Mouse (Mus musculus) natural killer cell, adult 2 months (primary cell): Measurements from ENCODE around the gene Tacc3.
A peak's percentile ranks its signal among the peaks of the same experiment; 100 is the strongest.

Experiments
- DNase-seq, 2 experiments: peaks; one replicate each; pipeline ENCODE4 v3.0.0; 2022; ENCODE audit warnings: low spot score in 2 of 2

Gene Tacc3

GRCm38 (mm10) chr5:33694848-33695717 is 37.2 kb downstream of the Tacc3 start:
- no peak for DNase-seq

GRCm38 (mm10) chr5:33695718-33696121 is 37.8 kb downstream of the Tacc3 start:
- DNase-seq = no peak

DNA sequence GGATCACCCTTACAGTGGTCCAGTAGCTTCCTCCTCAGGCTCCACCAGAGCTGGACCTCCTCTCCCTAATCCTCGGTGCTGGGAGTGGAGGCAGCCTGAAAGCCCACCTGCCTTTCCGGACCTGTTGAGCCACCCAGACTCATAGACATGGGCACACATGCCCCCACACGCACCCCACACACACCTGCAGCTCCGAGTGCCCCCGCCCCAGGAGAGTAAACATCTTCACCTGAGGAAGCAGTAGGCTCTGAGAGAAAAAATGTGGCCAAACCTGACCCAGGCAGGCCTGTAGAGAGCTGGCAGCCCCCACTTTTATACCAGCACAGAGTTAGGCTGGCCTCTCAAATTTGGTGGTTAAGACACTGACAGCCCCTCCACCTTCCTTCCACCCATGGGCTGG is 38.5 kb downstream of the Tacc3 start:
- DNase-seq = no peak

DNA sequence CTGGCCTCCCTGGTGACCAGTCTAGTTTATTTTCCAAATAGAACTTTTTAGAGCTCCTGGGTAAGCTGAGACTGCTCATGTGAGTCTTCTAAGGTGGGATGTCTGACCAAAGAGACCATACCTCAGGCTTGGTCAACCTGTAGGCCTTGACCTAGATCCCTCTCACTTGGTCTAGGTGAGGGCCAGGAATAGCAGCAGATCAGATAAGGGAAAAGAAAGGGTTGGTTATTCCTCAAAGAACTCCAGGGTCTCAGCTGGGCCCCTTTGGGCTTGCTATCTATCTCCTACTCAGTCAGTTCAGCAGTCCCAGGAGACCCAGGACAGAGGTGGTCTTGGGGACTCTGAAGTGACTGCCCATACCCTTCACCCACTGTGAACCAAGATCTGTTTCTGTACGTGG is 39.6 kb downstream of the Tacc3 start:
- no peak for DNase-seq

DNA sequence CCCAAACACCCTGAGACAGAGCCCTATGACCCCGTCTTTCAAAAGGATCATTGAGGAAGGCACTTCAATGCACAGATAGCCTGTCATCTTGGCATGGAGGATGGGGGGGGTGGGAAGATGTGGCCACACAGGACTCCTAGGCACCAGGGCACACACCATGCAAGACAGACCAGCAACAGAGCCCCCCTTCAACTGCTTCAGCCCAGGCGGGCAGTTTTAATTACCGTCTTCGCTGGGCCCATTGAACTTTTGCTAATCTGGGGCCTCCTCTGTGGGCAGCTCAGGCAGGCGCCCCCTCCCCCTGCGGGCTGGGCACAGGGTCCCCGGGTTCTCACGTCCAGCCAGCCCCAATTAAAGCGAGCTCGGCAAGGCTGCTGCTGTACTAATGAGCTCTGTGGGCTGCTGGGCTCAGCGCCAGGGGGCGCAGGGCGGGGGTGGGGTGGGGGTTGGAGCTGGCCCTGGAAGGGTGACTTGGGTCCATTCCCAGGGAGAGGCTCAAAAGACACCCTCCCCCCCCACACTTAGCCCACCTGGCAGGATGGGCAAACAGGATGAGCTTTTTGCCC is 40.1 kb downstream of the Tacc3 start:
- no peak for DNase-seq

DNA sequence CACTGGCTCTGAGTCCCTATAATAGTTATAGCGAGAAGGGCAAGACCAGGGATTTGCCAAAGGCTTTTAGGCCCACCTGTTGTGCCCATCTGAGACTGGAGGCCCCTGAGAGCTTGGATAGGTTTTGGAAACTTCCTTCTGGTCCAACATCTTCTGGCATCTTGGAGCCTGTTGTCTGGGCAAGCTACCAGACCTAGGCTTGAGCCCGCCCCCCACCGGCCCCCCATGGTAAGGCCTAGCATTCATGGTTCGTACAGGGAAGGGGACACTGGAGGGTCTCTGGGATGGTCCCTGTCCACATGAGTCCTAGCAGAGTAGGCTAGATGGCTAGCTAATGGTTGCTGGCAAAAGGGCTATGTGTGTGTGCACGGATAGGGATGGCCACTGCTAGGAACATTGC is 40.7 kb downstream of the Tacc3 start:
- DNase-seq = no peak

GRCm38 (mm10) chr5:33700010-33700409 is 42.1 kb downstream of the Tacc3 start:
- DNase-seq = no peak

DNA sequence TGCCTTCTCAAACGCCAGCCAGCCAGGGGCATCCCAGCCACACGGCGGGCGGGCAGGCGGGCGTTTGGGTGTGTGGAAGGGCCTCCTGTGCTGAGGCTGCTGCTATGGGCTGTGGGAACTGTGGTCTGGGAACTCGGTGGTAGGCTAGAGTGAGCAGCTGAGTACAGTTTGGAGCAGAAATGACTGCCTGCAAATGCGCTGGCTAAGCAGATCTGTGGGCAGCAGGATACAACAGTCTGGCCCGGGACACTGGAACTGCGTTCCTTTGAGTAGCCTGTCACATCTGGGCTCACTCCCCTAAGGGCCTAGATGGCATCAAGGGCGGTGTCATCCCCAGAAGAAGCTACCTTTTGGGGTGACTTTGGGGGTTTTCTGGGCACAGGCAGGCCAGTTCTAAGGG is 43.9 kb downstream of the Tacc3 start:
- no peak for DNase-seq

DNA sequence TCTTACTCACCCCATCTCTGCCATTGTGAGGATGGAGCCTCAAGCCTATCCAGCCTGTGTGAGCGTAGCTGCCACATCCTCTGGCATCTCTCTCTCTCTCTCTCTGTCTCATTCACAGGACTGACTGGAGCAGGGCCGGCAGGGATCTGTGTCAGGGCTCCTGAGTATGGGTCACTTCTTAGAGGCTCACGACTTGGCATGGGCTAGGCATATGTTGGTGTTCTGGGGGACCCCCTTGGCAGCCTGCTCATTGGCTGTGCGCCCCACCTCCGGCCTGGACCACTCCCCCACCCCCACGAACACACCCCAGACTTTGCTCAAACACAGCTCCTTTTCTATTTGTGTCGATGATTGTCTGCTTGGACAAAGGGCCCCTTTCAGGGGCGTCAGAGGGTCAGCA is 46.1 kb downstream of the Tacc3 start:
- DNase-seq = no peak

- DNase-seq = no peak
These were observed 47.1 kb downstream of the Tacc3 start for GRCm38 (mm10) chr5:33704945-33705611.

DNA sequence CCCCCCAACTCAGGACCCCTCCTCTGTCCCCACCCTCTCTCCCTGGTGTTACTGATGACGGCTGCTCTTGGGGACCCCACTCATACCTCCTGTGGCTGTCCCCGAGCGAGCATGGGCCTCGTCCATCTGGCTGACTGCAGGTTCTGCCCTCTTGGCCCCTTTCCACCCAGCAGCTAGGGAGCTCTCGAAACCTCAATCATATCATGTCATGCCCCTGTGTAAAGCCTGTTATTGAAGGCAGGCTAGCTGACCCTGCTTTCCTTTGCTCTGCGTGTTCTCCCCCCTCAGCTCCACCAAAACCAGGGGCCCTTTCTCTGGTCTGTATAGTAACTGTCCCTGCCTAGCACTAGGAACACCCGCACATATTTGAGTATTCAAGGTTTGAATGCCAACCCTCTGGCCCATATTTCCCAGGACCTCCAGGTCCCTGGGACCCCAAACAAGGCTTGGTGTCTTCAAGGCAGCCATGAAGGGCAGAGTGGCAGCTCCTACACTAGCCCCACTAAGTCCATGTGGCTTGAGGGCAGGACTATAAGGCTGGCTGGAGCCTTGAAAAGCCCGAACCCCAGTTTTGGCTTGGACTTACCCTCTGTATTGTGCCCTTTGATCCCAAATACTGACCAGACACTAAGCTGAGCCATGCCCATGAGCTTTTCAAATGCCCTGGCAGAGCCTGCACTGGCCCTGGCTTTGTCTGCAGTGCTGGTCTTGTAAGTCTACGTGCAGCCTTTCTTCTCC is 47.9 kb downstream of the Tacc3 start:
- DNase-seq = no peak

DNA sequence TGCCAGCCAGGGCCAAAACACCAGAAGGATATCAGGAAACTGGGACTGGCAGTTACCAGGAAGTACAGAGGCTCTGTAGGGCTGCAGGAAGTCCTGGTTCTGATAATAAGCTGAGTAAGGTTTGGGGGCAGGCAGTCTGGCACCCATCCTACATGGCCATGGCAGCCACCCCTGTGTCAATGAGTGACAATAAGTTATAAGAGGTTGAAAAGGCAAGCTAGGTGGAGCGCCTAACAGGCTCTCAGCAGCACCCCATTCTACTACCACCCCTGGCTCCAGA is 48.4 kb downstream of the Tacc3 start:
- DNase-seq = no peak

DNA sequence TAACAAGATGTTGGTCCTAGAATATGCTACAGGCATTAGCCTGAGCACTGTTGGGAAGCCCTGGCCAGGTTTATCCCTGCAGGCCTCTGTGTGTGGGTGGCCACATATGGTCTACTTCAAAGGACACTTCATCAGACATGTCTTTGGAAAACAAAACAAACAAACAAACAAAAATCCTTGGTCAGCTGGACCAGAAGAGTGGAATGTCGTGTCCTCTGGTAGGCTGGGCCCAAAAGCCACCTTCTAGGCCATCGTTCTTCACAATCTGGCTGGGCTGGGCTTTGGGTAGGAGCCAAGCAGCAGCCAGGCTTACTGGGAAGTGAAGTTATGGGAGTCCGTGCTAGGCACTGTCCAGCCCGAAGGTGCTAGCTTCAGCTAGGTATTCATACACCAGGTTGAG is 49.2 kb downstream of the Tacc3 start:
- DNase-seq = no peak

- no peak for DNase-seq
These were observed 51.1 kb downstream of the Tacc3 start for GRCm38 (mm10) chr5:33709037-33709436.

- DNase-seq = no peak
These were observed 54.6 kb downstream of the Tacc3 start for GRCm38 (mm10) chr5:33712550-33712949.

DNA sequence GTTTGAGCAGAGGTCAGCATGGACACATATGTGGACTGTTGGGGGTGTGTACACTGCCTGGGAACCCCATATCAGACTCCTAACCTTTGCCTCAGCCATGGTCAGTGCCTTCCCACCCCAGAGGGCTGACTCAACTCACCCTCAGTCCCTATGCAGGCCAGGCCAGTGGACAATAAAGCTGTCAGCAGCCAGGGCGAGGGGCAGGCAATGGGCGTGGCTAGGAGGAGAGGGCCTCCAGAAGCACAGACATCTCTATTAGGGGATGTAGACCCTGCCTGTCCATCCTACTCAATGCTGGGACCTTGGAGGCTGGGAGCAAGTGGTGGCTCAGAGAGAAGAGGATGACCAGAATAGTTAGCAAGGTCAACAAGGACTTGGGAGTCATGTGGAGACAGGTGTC is 57.3 kb downstream of the Tacc3 start:
- no peak for DNase-seq

DNA sequence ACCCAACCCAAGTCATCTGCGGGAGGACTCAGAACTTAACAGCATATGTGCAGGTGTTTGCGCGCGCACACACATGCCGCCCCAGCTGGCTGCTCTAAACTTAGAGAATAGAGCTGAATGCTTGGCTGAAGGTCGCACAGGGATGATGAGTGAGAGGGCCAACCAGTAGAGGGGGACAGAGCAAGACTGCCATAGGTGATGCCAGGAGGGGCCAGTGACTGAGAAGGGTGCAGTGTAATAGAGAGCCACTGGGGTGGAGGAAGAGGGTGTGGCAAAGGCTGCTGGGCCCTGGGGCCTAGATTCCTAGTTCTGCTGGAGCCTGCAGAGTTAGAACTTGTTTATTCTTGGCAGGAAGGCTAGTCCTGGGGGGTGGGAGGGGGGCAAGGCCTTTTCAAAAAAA is 58.5 kb downstream of the Tacc3 start:
- no peak for DNase-seq

DNA sequence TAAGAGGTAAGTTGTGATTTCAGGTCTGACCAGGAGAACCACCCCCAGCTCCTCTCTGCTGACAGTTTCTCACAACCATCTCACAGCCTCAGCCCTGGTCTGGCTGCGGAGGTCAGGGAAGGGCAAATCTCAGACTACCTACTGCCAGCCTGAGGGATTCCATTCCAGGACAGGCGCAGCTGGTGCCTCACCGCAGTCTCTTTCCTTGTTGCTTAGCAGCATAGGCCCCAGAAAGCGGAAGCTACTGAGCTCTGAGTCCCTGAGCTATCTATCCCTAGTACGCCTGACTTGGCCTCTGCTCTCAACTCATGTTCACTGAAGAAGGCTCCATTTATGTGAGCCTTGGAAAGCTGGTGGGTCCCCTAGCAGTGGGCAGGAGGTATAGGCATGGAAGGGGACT is 60.5 kb downstream of the Tacc3 start:
- DNase-seq = no peak

- no peak for DNase-seq
These were observed 63.0 kb downstream of the Tacc3 start for GRCm38 (mm10) chr5:33720852-33721490.

GRCm38 (mm10) chr5:33721541-33722265 is 63.8 kb downstream of the Tacc3 start, which contains the start of gene Fgfr3:
TSS of gene Fgfr3 (plus strand) at chr5:33721674.
- peak in 1 of 2 experiments; percentile 21 for DNase-seq
